Mouse (Mus musculus): ENCODE measurements around the gene Ralb.

Ralb gene

GRCm38 (mm10) chr1:119451417-119451816 lies 53.2 kb downstream of the Ralb start:
- in situ Hi-C loops (cut with MseI, MboI) = no loop called here

- in situ Hi-C loops (cut with MseI, MboI) = no loop called here
These were observed 53.8 kb downstream of the Ralb start for GRCm38 (mm10) chr1:119450651-119451345.

GRCm38 (mm10) chr1:119446753-119447283 lies 57.8 kb downstream of the Ralb start:
- in situ Hi-C loops (cut with MseI, MboI) = no loop called here

GRCm38 (mm10) chr1:119443591-119444350 lies 60.8 kb downstream of the Ralb start:
- in situ Hi-C loops (cut with MseI, MboI) = no loop called here

- in situ Hi-C loops (cut with MseI, MboI) = no loop called here
These were observed 61.7 kb downstream of the Ralb start for GRCm38 (mm10) chr1:119442901-119443300.

- in situ Hi-C loops (cut with MseI, MboI) = no loop called here
These were observed 66.4 kb downstream of the Ralb start for GRCm38 (mm10) chr1:119438105-119438637.

GRCm38 (mm10) chr1:119437401-119437800 lies 67.2 kb downstream of the Ralb start:
- in situ Hi-C loops (cut with MseI, MboI) = no loop called here

GRCm38 (mm10) chr1:119424141-119424860 lies 80.3 kb downstream of the Ralb start:
- in situ Hi-C loops (cut with MseI, MboI) = loop anchor here (10.0 kb wide), 1 partner anchor 330 kb away; no protein-coding TSS in a partner anchor

- in situ Hi-C loops (cut with MseI, MboI) = loop anchor here (10.0 kb wide), 1 partner anchor 329 kb away; no protein-coding TSS in a partner anchor
These were observed 81.1 kb downstream of the Ralb start for GRCm38 (mm10) chr1:119423510-119423909.

- in situ Hi-C loops (cut with MseI, MboI) = loop anchor here (10.0 kb wide), 1 partner anchor 328 kb away; no protein-coding TSS in a partner anchor
These were observed 82.1 kb downstream of the Ralb start for GRCm38 (mm10) chr1:119422460-119423015.

- in situ Hi-C loops (cut with MseI, MboI) = loop anchor here (10.0 kb wide), 1 partner anchor 327 kb away; no protein-coding TSS in a partner anchor
These were observed 82.8 kb downstream of the Ralb start, which contains the start of gene Inhbb for GRCm38 (mm10) chr1:119421576-119422421. Gene Inhbb (minus strand): TSS chr1:119422248.

- in situ Hi-C loops (cut with MseI, MboI) = loop anchor here (10.0 kb wide), 1 partner anchor 326 kb away; no protein-coding TSS in a partner anchor
These were observed 83.5 kb downstream of the Ralb start for GRCm38 (mm10) chr1:119420984-119421575.

Measured in mouse trophoblast stem cell (cell line).